Mouse (Mus musculus) stomach, postnatal 0 days (tissue): ENCODE measurements around the gene Auts2. TPM values are rescaled to one million over a fixed set of nuclear protein-coding genes. Genes with fewer than 3 reads are reported as not detected.

Experiments used
- ATAC-seq: fragments of 200-750 bp; cut with Nextera tagmentation; 2 replicates; pipeline ENCODE4 v1.8.0; 2017; ENCODE audit not compliant: low FRiP score, low TSS enrichment
- DNase-seq: peaks from one replicate; pipeline ENCODE4 v3.0.0-alpha.2; 2016; ENCODE audit warnings: low spot score
- H3K27ac ChIP-seq: fragments of 300-500 bp; sonication (generic); replicated peaks from 2 replicates; pipeline ENCODE4 v1.5.1; 2014; ENCODE audit warnings: mild to moderate bottlenecking, control low read depth
- H3K27me3 ChIP-seq: fragments of 300-500 bp; sonication (generic); 2 replicates; pipeline ENCODE4 v1.6.1; 2014; ENCODE audit warnings: low read length; ENCODE audit not compliant: control insufficient read depth, insufficient read depth
- H3K36me3 ChIP-seq: fragments of 300-500 bp; sonication (generic); 2 replicates; pipeline ENCODE4 v1.6.1; 2014; ENCODE audit warnings: low read length, mixed read lengths; ENCODE audit not compliant: control insufficient read depth, insufficient read depth
- H3K4me1 ChIP-seq: fragments of 300-500 bp; sonication (generic); replicated peaks from 2 replicates; pipeline ENCODE4 v1.6.1; 2014; ENCODE audit warnings: antibody characterized with exemption; ENCODE audit not compliant: control insufficient read depth, insufficient read depth
- H3K4me2 ChIP-seq: fragments of 300-500 bp; sonication (generic); replicated peaks from 2 replicates; pipeline ENCODE4 v1.6.1; 2014; ENCODE audit warnings: low read depth, mild to moderate bottlenecking, control low read depth, moderate library complexity
- H3K4me3 ChIP-seq: fragments of 300-500 bp; sonication (generic); 2 replicates; pipeline ENCODE4 v1.5.1; 2014; ENCODE audit warnings: low read depth, low read length, control low read depth
- H3K9ac ChIP-seq: fragments of 300-500 bp; sonication (generic); 2 replicates; pipeline ENCODE4 v1.6.1; 2014; ENCODE audit warnings: mild to moderate bottlenecking, low read length, control low read depth, mixed read lengths
- H3K9me3 ChIP-seq: fragments of 300-500 bp; sonication (generic); 2 replicates; pipeline ENCODE4 v1.6.1; 2016; ENCODE audit warnings: low read length; ENCODE audit not compliant: control insufficient read depth
- CTCF ChIP-seq: IDR thresholded peaks from 2 replicates; pipeline ENCODE4 v1.5.1; 2016; ENCODE audit warnings: antibody characterized with exemption, low read depth, mild to moderate bottlenecking, moderate library complexity
- EP300 ChIP-seq: optimal IDR thresholded peaks from 2 replicates; pipeline ENCODE3; 2016; ENCODE audit warnings: antibody characterized with exemption
- WGBS: fragments of 180-500 bp; shearing (Covaris S2); extraction: QIAGEN DNeasy Blood & Tissue Kit; methylation state at CpG from one replicate; pipeline ENCODE4 v1.1.7; 2014; 5-methylcytosine and 5-hydroxymethylcytosine counted together
- polyA plus RNA-seq: library from polyadenylated mRNA; unstranded; fragments of >200 nt; fragmentation: Nextera tagmentation; extraction: Ambion mirVana; gene quantifications from 2 replicates; pipeline ENCODE4 v1.2.1, GENCODE M21; 2015

The Auts2 gene
- polyA plus RNA-seq, 1 experiment from 2014 or later, result 7.3 TPM

DNA sequence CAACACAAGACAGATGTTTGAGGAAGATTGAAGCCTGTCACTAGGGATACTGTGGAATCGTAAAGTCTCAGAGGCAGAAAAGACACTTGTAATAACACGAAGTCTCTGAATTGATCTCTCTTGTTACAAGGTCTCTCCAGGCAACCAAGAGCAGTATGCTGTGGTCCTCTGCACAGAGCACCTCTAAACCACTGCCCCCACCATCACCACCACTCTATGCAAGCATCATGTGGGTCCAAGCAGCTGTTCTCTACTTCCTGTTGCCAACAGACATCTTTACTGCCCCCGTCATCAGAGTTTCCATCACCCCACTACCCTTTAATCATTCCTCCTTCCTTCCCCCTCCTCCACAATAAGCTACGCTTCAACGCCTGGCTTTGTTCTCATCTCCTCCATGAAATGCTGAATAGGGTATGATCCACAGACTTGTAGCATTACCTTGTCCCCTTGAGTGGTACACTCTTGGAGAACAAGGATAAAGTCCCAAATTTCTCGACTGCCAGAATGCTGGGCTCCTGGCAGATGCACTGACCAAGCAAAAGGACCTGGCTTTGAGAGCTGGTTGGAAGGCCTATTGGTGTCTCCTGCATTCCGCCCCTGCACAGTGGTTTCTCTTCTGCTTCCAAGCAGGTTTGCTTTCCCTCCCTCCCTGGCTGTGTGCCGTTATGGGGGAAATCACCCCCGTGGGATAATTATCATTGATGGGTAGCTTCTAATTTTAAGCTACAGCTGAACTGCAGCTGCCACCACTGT lies 699.2 kb downstream of the Auts2 start:
- Histone ChIP-seq H3K27me3 (no peaks in the 10 kb centered on the region), H3K4me3 (no peak overlapping the region), H3K9me3 (no peaks in the 10 kb centered on the region), H3K4me1 (no peaks in the 10 kb centered on the region), H3K36me3 (no peaks in the 10 kb centered on the region), H3K9ac (no peak overlapping the region), H3K27ac (no peak overlapping the region), H3K4me2 (no peak overlapping the region)
- no peak for TF ChIP-seq CTCF
- DNase-seq (no peak), ATAC-seq (no peak)
- WGBS, result 64% methylated on average over 9 of the region's 9 CpGs

GRCm38 (mm10) chr5:131839657-131840315 lies 703.4 kb downstream of the Auts2 start:
- no peaks in the 10 kb centered on the region for H3K27me3 ChIP-seq
- no peak for TF ChIP-seq CTCF
- no peak for TF ChIP-seq EP300
- DNase-seq (no peak), ATAC-seq (peak; percentile 73)
- no peak overlapping the region for H3K4me2 ChIP-seq
- H3K4me3 ChIP-seq, result no peak overlapping the region
- H3K9ac ChIP-seq, result no peak overlapping the region
- H3K9me3 ChIP-seq, result no peaks in the 10 kb centered on the region
- 40% methylated on average over 14 of the region's 14 CpGs for WGBS
- H3K4me1 ChIP-seq, result no peaks in the 10 kb centered on the region
- no peak overlapping the region for H3K27ac ChIP-seq
- no peaks in the 10 kb centered on the region for H3K36me3 ChIP-seq

DNA sequence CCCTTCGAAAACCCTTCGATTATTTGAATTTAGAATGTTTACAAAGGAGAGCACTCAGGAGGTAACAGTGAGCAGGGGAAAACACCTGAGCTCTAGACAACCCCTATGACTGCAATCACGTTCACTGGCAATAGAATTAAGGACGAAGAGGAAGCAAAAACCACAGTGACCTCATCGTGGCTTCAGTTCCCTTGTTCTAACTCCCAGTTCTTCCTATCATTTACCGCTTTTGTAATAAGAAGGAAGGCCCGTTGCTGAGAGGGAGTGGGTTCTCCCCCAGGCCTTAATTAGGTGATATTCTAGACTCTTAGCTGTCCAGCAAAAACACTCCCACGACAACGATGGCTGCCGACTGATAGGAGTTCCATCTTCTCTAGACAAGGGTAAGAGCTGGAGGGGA lies 704.1 kb downstream of the Auts2 start:
- no peak overlapping the region for H3K9ac ChIP-seq
- H3K9me3 ChIP-seq, result no peaks in the 10 kb centered on the region
- TF ChIP-seq EP300 (no peak), CTCF (no peak)
- H3K27me3 ChIP-seq, result no peaks in the 10 kb centered on the region
- H3K27ac ChIP-seq, result no peak overlapping the region
- 74% methylated on average over 10 of the region's 10 CpGs for WGBS
- H3K36me3 ChIP-seq, result no peaks in the 10 kb centered on the region
- no peak overlapping the region for H3K4me2 ChIP-seq
- H3K4me3 ChIP-seq, result no peak overlapping the region
- no peaks in the 10 kb centered on the region for H3K4me1 ChIP-seq
- ATAC-seq (no peak), DNase-seq (no peak)

DNA sequence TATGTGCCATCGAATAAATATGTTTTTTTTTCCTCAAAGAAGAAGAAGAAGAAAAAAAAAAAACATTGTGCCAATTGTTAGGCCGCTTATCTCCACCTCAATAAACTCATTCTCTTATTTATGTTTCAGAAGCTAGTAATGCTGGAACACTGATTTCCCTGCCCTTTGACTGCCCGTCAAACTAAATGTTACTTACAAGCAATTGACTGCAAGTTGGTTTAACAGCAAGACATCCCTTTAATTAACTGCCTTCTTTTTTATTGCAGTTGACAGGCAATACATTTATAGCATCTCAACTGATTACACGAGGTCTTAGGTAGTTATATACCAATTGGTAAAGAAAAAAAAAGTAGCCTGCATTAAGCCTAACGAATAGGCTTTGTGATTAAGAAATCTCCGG lies 705.1 kb downstream of the Auts2 start:
- Histone ChIP-seq H3K27ac (no peak overlapping the region), H3K4me1 (no peaks in the 10 kb centered on the region), H3K4me2 (no peak overlapping the region), H3K4me3 (no peak overlapping the region), H3K9me3 (no peaks in the 10 kb centered on the region), H3K36me3 (no peaks in the 10 kb centered on the region), H3K9ac (no peak overlapping the region), H3K27me3 (no peaks in the 10 kb centered on the region)
- 76% methylated on average over 6 of the region's 6 CpGs for WGBS
- ATAC-seq (no peak), DNase-seq (no peak)
- no peak for TF ChIP-seq CTCF
- no peak for TF ChIP-seq EP300

DNA sequence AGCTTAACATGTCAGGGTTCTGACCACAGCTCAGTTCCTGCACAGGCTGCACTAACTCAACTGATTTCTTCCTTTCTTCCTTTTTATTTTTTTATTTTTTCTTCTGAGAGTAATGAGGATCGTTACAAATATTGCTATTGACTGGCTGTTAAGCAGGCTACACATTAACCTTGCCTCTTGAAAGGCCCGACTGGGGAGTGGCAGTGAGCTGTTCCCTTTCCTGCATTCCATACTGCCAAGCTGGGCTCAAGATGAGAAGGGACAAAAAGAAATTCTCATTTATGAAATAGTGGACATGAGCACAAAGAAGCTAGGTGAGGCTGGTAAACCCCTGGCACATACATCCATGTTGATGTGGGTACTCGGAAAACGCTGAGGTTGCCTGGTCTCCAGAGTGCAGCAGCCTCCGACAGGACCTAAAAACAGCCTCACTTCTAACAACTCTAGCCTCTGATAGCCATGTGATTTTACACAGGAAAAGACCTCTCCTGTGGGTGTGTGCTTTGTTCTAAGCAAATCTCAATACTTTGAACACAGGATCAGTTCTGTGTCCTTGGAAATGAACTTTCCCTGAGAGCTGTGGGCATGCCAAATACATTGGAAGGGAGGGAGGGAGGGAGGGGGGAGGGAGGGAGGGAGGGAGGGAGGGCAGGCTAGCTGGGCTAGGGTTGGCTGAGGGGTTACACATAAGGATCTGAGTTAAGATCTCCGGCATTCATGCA lies 707.0 kb downstream of the Auts2 start:
- ATAC-seq (peak; percentile 79), DNase-seq (peak; percentile 52)
- no peaks in the 10 kb centered on the region for H3K27me3 ChIP-seq
- H3K36me3 ChIP-seq, result no peaks in the 10 kb centered on the region
- H3K9ac ChIP-seq, result no peak overlapping the region
- no peak overlapping the region for H3K4me2 ChIP-seq
- peak overlapping the region; percentile 53; the same call in 1 of the 2 replicates for H3K27ac ChIP-seq
- no peak overlapping the region for H3K4me3 ChIP-seq
- no peaks in the 10 kb centered on the region for H3K9me3 ChIP-seq
- no peaks in the 10 kb centered on the region for H3K4me1 ChIP-seq
- TF ChIP-seq EP300 (no peak), CTCF (no peak)
- 49% methylated on average over 6 of the region's 6 CpGs for WGBS
